Mouse (Mus musculus) MEL (cell line): Measurements from ENCODE around the gene Crk.
A peak's percentile ranks its signal among the peaks of the same experiment; 100 is the strongest.

Experiments
- CHD1 ChIP-seq: IDR thresholded peaks from 2 replicates; pipeline ENCODE4 v1.6.1; 2012; ENCODE audit warnings: low read depth, mild to moderate bottlenecking, inconsistent platforms, low read length, improper control_type of control experiment
- CTCF ChIP-seq, 3 experiments: IDR thresholded peaks in 2 of 3; conservative IDR thresholded peaks in 1 of 3; 2 replicates each; pipeline ENCODE4 v1.5.1; 2011 to 2012; ENCODE audit warnings: low read length in 3 of 3, low read depth in 2 of 3, mild to moderate bottlenecking in 2 of 3, improper control_type of control experiment in 1 of 3, inconsistent platforms in 1 of 3, mixed read lengths in 1 of 3, moderate library complexity in 1 of 3; ENCODE audit not compliant: control insufficient read depth in 1 of 3, insufficient read depth in 1 of 3, poor library complexity in 1 of 3, severe bottlenecking in 1 of 3
- GATA1 ChIP-seq: IDR thresholded peaks from 2 replicates; pipeline ENCODE4 v1.6.1; 2011; ENCODE audit warnings: low read depth, low read length, improper control_type of control experiment
- MAX ChIP-seq: IDR thresholded peaks from 2 replicates; pipeline ENCODE4 v1.6.1; 2011; ENCODE audit warnings: low read length, improper control_type of control experiment
- MEF2A ChIP-seq: IDR thresholded peaks from 2 replicates; pipeline ENCODE4 v1.6.1; 2014; ENCODE audit warnings: low read depth, mild to moderate bottlenecking, inconsistent platforms, low read length, improper control_type of control experiment; ENCODE audit not compliant: poor library complexity, insufficient replicate concordance, severe bottlenecking; ENCODE audit errors: extremely low read depth
- MXI1 ChIP-seq: IDR thresholded peaks from 2 replicates; pipeline ENCODE4 v1.6.1; 2011; ENCODE audit warnings: mild to moderate bottlenecking, low read depth, low read length, improper control_type of control experiment
- NRF1 ChIP-seq: IDR thresholded peaks from 2 replicates; pipeline ENCODE4 v1.6.1; 2014; ENCODE audit warnings: low read depth, mild to moderate bottlenecking, inconsistent platforms, low read length, improper control_type of control experiment, moderate library complexity; ENCODE audit not compliant: poor library complexity, insufficient read depth, severe bottlenecking
- POLR2A ChIP-seq, 2 experiments: IDR thresholded peaks; 2 replicates each; pipeline ENCODE4 v1.6.1; 2011 to 2012; ENCODE audit warnings: low read length in 2 of 2, mild to moderate bottlenecking in 2 of 2, control low read depth in 1 of 2, improper control_type of control experiment in 1 of 2, low read depth in 1 of 2, moderate library complexity in 1 of 2; ENCODE audit not compliant: control insufficient read depth in 1 of 2, insufficient read depth in 1 of 2, poor library complexity in 1 of 2
- POLR2AphosphoS2 ChIP-seq: IDR thresholded peaks from 2 replicates; pipeline ENCODE4 v1.6.1; 2011; ENCODE audit warnings: low read length, improper control_type of control experiment
- USF1 ChIP-seq: IDR thresholded peaks from 2 replicates; pipeline ENCODE4 v1.6.1; 2014; ENCODE audit warnings: low read depth, mild to moderate bottlenecking, inconsistent platforms, low read length, improper control_type of control experiment, moderate library complexity
- ZC3H11A ChIP-seq: IDR thresholded peaks from 2 replicates; pipeline ENCODE4 v1.6.1; 2012; ENCODE audit warnings: low read depth, mild to moderate bottlenecking, inconsistent platforms, low read length, improper control_type of control experiment
- ZNF384 ChIP-seq: IDR thresholded peaks from 2 replicates; pipeline ENCODE4 v1.6.1; 2012; ENCODE audit warnings: low read depth, mild to moderate bottlenecking, inconsistent platforms, low read length, improper control_type of control experiment

DNA sequence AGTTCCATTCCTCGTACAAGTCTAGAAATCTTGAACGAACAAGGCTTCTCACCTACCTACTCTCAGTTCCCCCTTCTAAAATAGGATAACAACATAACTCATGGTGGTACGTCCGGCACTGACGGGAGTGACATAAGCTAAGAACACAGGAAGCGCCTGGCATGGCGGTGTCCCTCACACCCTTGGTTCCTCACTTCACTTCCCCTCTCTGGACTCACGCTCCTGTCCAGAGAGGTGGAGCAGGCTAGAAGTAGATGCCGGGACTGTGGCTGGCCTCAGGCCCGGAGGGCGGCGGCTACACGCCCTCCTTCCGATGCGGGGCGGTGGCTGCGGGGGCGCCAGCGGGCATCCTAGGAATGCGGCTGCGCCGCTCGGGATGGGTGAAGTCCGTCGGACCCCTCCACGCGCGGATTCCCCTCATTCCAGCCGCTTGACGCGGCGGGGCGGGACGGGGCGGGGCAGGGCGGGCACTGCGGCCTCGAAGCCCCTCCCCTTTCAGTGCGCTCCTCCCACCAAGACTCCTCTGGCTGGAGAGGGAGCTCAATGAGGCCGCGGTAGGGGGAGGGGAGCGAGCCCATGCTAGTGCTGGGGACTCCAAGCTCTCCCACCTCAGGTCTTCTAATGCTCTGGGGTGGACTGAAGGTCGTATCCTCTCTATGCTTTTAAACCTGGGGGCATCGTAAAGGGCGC lies 25.1 kb upstream of the Crk start:
- TF ChIP-seq GATA1 (no peak), POLR2A (IDR thresholded peaks at IDR 0.05; ENCODE audit: control insufficient read depth in 1 of 2, insufficient read depth in 1 of 2, low read depth in 1 of 2, low read length in 2 of 2, poor library complexity in 1 of 2) (peak; percentile 9 to 42; a peak in 2 of 4 replicates), CTCF (IDR thresholded peaks at IDR 0.05 in 2 of 3, conservative IDR thresholded peaks at IDR 0.05 in 1 of 3; ENCODE audit: control insufficient read depth in 1 of 3, insufficient read depth in 1 of 3, low read depth in 2 of 3, low read length in 3 of 3, poor library complexity in 1 of 3, severe bottlenecking in 1 of 3) (no peak), ZNF384 (no peak), MEF2A (0 out of 2 replicates have a peak, but pooled peaks have one; percentile 8), MAX (peak; percentile 81), MXI1 (no peak; the same call in none of the 2 replicates), POLR2AphosphoS2 (0 out of 2 replicates have a peak, but pooled peaks have one; percentile 24), CHD1 (no peak), ZC3H11A (no peak), NRF1 (0 out of 2 replicates have a peak, but pooled peaks have one; percentile 44), USF1 (no peak)
